Comparison of ENCODE assay signal across 8 mouse cellular contexts in genomic region chr10:128323516-128323915, GRCm38 (mm10). TPM values are rescaled to one million over a fixed set of nuclear protein-coding genes. Genes with fewer than 3 reads are reported as not detected.
DNase-seq lines count a peak whose midpoint lies in the region; ATAC-seq and TF ChIP-seq lines count a peak whose summit lies in the region.

No protein-coding gene starts in this region.

- H3K4me2 ChIP-seq in liver, embryonic 12.5 days: peak overlapping the region; percentile 87

- WGBS in cerebellum, adult 2 months: 82% methylated on average over 8 of the region's 8 CpGs
- WGBS in liver, embryonic 12.5 days (ENCODE audit: insufficient replicate concordance): 46% methylated on average over 8 of the region's 8 CpGs

- H3K4me3 ChIP-seq in cerebellum, adult 2 months (replicated peaks; ENCODE audit: insufficient read depth, low read depth, low read length): peak overlapping the region; percentile 98
- H3K4me3 ChIP-seq in liver, embryonic 12.5 days: peak overlapping the region; percentile 84

- no peaks in the 10 kb centered on the region; the same call in 1 of the 2 replicates for H3K4me1 ChIP-seq in cerebellum, adult 2 months (ENCODE audit: control insufficient read depth, insufficient read depth, low read length)
- peaks cover 22% of the 10 kb centered on the region for H3K4me1 ChIP-seq in liver, embryonic 12.5 days

- no peak overlapping the region for H3K27ac ChIP-seq in cerebellum, adult 2 months (ENCODE audit: insufficient read depth, low read length)
- peak overlapping the region; percentile 89 for H3K27ac ChIP-seq in liver, embryonic 12.5 days

- peak overlapping the region; percentile 92 for H3K9ac ChIP-seq in liver, embryonic 12.5 days

- H3K9me3 ChIP-seq in liver, embryonic 12.5 days (replicated peaks): no peaks in the 10 kb centered on the region

- ATAC-seq in liver, embryonic 12.5 days: no peak

- H3K36me3 ChIP-seq in liver, embryonic 12.5 days: peaks cover 55% of the 10 kb centered on the region

- no peaks in the 10 kb centered on the region for H3K27me3 ChIP-seq in cerebellum, adult 2 months (ENCODE audit: control insufficient read depth, insufficient read depth, low read length)
- no peaks in the 10 kb centered on the region for H3K27me3 ChIP-seq in liver, embryonic 12.5 days (replicated peaks)

- TF ChIP-seq CTCF in cerebellum, adult 2 months (IDR thresholded peaks at IDR 0.05; ENCODE audit: borderline replicate concordance, insufficient read depth, low read depth, low read length): no peak

- TF ChIP-seq POLR2A in cerebellum, adult 2 months (IDR thresholded peaks at IDR 0.05; ENCODE audit: borderline replicate concordance, insufficient read depth, low read length): no peak

- no peak for DNase-seq in cerebellum, adult 2 months
- DNase-seq in cerebellum, postnatal 14 days: no peak
- peak; percentile 34 for DNase-seq in thymus, postnatal 0 days (ENCODE audit: low spot score)
- DNase-seq in thymus, postnatal 10 days (ENCODE audit: low spot score in 2 of 2): no peak
- no peak for DNase-seq in right cerebral cortex, postnatal 14 days
- DNase-seq in spleen, postnatal 10 days (ENCODE audit: low spot score in 2 of 2): no peak
- no peak for DNase-seq in urinary bladder, postnatal 10 days (ENCODE audit: low spot score)

RNA-seq across cellular contexts. Expression of gene Cnpy2, which starts 1.3 kb away (rescaled TPM):
- polyA plus RNA-seq in cerebellum, adult 2 months (2012; rRNA removed): 65.3 and 65.4 TPM in 2 replicates
- polyA plus RNA-seq in thymus, postnatal 0 days (2015; fragmentation: Nextera tagmentation; extraction: Ambion mirVana): 223 and 247 TPM in 2 replicates
- 107 and 114 TPM in 2 replicates for polyA plus RNA-seq in liver, embryonic 12.5 days (2016; fragmentation: Nextera tagmentation; extraction: Ambion mirVana)

RNA-seq across cellular contexts. Expression of gene Cs, which starts 14.0 kb away (rescaled TPM):
- polyA plus RNA-seq in cerebellum, adult 2 months (2012; rRNA removed): 251 and 252 TPM in 2 replicates
- polyA plus RNA-seq in thymus, postnatal 0 days (2015; fragmentation: Nextera tagmentation; extraction: Ambion mirVana): 154 and 157 TPM in 2 replicates
- 183 and 187 TPM in 2 replicates for polyA plus RNA-seq in liver, embryonic 12.5 days (2016; fragmentation: Nextera tagmentation; extraction: Ambion mirVana)

RNA-seq across cellular contexts. Expression of gene Pan2, which starts 20.4 kb away (rescaled TPM):
- 42.6 and 48.5 TPM in 2 replicates for polyA plus RNA-seq in cerebellum, adult 2 months (2012; rRNA removed)
- polyA plus RNA-seq in thymus, postnatal 0 days (2015; fragmentation: Nextera tagmentation; extraction: Ambion mirVana): 26.2 and 31.8 TPM in 2 replicates
- 17.9 and 18.3 TPM in 2 replicates for polyA plus RNA-seq in liver, embryonic 12.5 days (2016; fragmentation: Nextera tagmentation; extraction: Ambion mirVana)

RNA-seq across cellular contexts. Expression of gene Il23a, which starts 25.0 kb away (rescaled TPM):
- polyA plus RNA-seq in cerebellum, adult 2 months (2012; rRNA removed): 1.2 and 1.8 TPM in 2 replicates
- 2.5 and 3.1 TPM in 2 replicates for polyA plus RNA-seq in thymus, postnatal 0 days (2015; fragmentation: Nextera tagmentation; extraction: Ambion mirVana)
- polyA plus RNA-seq in liver, embryonic 12.5 days (2016; fragmentation: Nextera tagmentation; extraction: Ambion mirVana): not detected in 2 replicates

RNA-seq across cellular contexts. Expression of gene Coq10a, which starts 45.3 kb away (rescaled TPM):
- 115 and 117 TPM in 2 replicates for polyA plus RNA-seq in cerebellum, adult 2 months (2012; rRNA removed)
- polyA plus RNA-seq in thymus, postnatal 0 days (2015; fragmentation: Nextera tagmentation; extraction: Ambion mirVana): 17.1 and 21.8 TPM in 2 replicates
- polyA plus RNA-seq in liver, embryonic 12.5 days (2016; fragmentation: Nextera tagmentation; extraction: Ambion mirVana): 8.7 and 8.9 TPM in 2 replicates
